Mouse (Mus musculus): ENCODE measurements around the gene Cpsf3. TPM values are rescaled to one million over a fixed set of nuclear protein-coding genes. Genes with fewer than 3 reads are reported as not detected.
A peak's percentile ranks its signal among the peaks of the same experiment; 100 is the strongest.

The Cpsf3 gene
- 70.9 and 77.0 TPM in 2 replicates for polyA plus RNA-seq (2015; fragmentation: Nextera tagmentation; extraction: Ambion mirVana)

DNA sequence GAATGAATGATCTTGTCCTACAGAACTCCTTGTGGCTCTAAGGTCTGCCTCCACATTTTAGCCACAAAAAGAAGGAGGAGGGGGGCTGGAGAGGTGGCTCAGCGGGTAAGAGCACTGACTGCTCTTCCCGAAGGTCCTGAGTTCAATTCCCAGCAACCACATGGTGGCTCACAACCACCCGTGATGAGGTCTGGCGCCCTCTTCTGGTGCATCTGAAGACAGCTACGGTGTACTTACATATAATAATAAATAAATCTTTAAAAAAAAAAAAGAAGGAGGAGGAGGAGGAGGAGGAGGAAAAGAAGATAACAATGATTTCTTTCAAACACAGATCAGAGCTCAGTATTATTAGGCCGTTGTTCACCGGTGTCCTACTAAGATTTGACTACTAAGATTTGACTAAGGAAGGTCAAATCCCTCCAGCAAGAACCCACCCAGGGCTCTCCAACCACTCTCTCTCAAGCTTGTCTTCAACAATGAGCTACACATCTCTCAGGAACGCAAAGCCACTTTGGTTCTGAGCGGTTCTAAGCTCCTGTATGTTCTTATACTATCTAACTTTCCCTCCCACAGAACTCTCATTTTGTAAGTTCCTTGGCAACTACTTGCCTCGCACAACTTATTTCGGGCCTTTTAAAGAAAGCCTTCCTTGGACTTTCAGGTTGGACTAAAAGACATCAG, at the start of gene Cpsf3:
Gene Cpsf3, plus strand, starts transcription at position 631 of the 681 bp plus-strand sequence.
- peak within 1 kb of the TSS; percentile 78 for H3K4me3 ChIP-seq (ENCODE audit: low read length)
- H3K4me2 ChIP-seq (ENCODE audit: low read depth, low read length): peak within 1 kb of the TSS; percentile 91

DNA sequence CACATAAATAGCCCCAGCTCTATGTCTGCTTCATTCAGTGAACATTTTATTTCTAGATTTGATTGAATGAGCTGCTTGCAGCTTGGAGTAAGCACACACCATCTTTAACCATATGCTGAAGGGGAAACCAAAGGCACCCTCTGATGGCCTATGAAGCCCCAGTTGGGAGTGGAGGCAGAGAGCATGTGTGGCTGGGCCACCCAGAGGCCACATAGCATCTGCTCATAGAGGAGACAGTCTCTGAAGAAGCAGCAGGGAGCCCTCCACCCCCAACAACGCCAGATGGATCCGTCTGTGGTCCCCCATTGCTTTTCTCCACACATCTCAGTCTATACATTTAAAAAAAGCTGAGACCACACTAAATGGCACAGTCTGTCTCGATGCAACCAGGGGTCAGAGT, 43.2 kb upstream of the Cpsf3 start:
- Histone ChIP-seq H3K27me3 (ENCODE audit: control insufficient read depth, insufficient read depth, low read length) (no peaks in the 10 kb centered on the region), H3K4me2 (ENCODE audit: low read depth, low read length) (no peak overlapping the region), H3K4me3 (ENCODE audit: low read length) (no peak overlapping the region), H3K4me1 (ENCODE audit: control insufficient read depth, insufficient read depth, low read length) (no peaks in the 10 kb centered on the region), H3K9me3 (replicated peaks; ENCODE audit: control insufficient read depth, low read length) (no peaks in the 10 kb centered on the region), H3K27ac (ENCODE audit: low read length) (no peak overlapping the region), H3K36me3 (ENCODE audit: control insufficient read depth, insufficient read depth) (peaks cover 15% of the 10 kb centered on the region), H3K9ac (ENCODE audit: low read length) (no peak overlapping the region)
- WGBS: 80% methylated on average over 3 of the region's 3 CpGs
- ATAC-seq (replicated peaks; ENCODE audit: extremely low read depth, insufficient read depth, low FRiP score): no peak

More for the DNA sequence above, at the start of gene Cpsf3:
- peak within 1 kb of the TSS; percentile 91 for H3K9ac ChIP-seq (ENCODE audit: low read length)
- H3K27me3 ChIP-seq (ENCODE audit: control insufficient read depth, insufficient read depth, low read length): no peaks in the 10 kb centered on the region
- H3K36me3 ChIP-seq (ENCODE audit: control insufficient read depth, insufficient read depth): no peaks in the 10 kb centered on the region
- WGBS: 51% methylated on average over 11 of the region's 11 CpGs
- H3K27ac ChIP-seq (ENCODE audit: low read length): peak within 1 kb of the TSS; percentile 81
- H3K4me1 ChIP-seq (ENCODE audit: control insufficient read depth, insufficient read depth, low read length): peaks cover 20% of the 10 kb centered on the region
- no peaks in the 10 kb centered on the region for H3K9me3 ChIP-seq (replicated peaks; ENCODE audit: control insufficient read depth, low read length)
- no peak for ATAC-seq (replicated peaks; ENCODE audit: extremely low read depth, insufficient read depth, low FRiP score)

DNA sequence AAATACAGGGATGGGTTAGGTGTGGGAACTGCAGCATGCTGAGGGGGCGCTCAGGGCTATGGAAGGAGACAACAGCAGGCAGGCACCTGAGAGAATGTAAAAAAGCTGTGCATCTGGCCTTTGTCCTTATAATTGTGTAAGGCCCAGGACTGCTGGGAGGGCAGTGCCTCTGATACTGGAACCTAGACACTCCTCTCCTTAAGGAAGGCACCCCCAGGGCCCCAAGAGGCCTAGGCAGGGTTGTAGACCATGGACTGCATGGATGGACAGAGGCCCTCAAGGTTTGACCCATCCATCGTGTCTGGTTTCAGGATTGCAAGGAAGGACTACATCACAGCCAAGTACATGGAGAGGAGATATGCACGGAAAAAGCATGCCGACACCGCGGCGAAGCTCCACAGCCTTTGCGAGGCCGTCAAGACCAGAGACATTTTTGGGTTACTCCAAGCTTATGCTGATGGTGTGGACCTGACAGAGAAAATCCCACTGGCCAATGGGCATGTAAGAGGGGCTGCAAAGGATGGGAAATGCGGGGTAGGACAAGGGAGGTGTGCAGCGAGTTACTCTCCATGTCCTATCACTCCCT, 40.7 kb upstream of the Cpsf3 start:
- Histone ChIP-seq H3K4me3 (ENCODE audit: low read length) (no peak overlapping the region), H3K27me3 (ENCODE audit: control insufficient read depth, insufficient read depth, low read length) (no peaks in the 10 kb centered on the region), H3K9ac (ENCODE audit: low read length) (no peak overlapping the region), H3K9me3 (replicated peaks; ENCODE audit: control insufficient read depth, low read length) (no peaks in the 10 kb centered on the region), H3K27ac (ENCODE audit: low read length) (no peak overlapping the region), H3K4me2 (ENCODE audit: low read depth, low read length) (no peak overlapping the region), H3K36me3 (ENCODE audit: control insufficient read depth, insufficient read depth) (peaks cover 19% of the 10 kb centered on the region), H3K4me1 (ENCODE audit: control insufficient read depth, insufficient read depth, low read length) (no peaks in the 10 kb centered on the region)
- ATAC-seq (replicated peaks; ENCODE audit: extremely low read depth, insufficient read depth, low FRiP score): no peak
- 93% methylated on average over 11 of the region's 11 CpGs for WGBS

DNA sequence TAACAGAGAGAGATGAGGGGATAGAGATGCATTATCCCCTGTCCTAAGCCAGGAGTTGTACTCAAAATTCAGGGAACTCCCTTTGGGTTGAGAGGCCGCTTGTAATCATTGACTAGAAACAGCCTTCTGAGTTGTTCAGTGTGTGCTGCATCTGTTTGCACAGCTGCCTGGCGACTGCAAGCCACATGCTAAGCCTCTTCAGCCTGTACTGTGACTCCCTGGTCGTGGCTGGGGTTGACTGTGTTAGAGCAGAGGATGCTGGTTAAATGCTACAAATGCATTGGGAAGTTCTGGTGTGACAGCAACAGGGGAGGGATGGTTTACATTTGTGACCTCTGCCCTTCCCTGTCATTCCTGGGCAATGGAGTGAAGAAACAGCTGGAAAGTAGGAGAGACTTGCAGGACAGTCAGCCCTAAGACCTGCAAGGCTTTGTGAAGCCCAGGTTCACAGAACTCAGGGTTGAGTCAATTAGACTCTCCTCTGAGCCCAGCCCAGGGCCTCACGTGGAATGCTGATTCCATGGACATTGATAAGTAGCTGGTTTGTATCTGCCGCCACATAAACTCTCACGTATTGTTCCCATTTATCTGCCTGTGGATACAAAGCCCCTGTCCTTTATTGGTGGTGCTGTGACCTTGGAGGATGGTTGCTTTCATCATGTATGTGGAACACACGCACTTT, 37.3 kb upstream of the Cpsf3 start:
- no peak overlapping the region for H3K27ac ChIP-seq (ENCODE audit: low read length)
- WGBS: 61% methylated on average over 7 of the region's 7 CpGs
- H3K4me3 ChIP-seq (ENCODE audit: low read length): no peak overlapping the region
- ATAC-seq (replicated peaks; ENCODE audit: extremely low read depth, insufficient read depth, low FRiP score): no peak
- H3K9ac ChIP-seq (ENCODE audit: low read length): no peak overlapping the region
- H3K27me3 ChIP-seq (ENCODE audit: control insufficient read depth, insufficient read depth, low read length): no peaks in the 10 kb centered on the region
- peaks cover 43% of the 10 kb centered on the region for H3K36me3 ChIP-seq (ENCODE audit: control insufficient read depth, insufficient read depth)
- no peak overlapping the region for H3K4me2 ChIP-seq (ENCODE audit: low read depth, low read length)
- H3K4me1 ChIP-seq (ENCODE audit: control insufficient read depth, insufficient read depth, low read length): no peaks in the 10 kb centered on the region
- H3K9me3 ChIP-seq (replicated peaks; ENCODE audit: control insufficient read depth, low read length): no peaks in the 10 kb centered on the region

DNA sequence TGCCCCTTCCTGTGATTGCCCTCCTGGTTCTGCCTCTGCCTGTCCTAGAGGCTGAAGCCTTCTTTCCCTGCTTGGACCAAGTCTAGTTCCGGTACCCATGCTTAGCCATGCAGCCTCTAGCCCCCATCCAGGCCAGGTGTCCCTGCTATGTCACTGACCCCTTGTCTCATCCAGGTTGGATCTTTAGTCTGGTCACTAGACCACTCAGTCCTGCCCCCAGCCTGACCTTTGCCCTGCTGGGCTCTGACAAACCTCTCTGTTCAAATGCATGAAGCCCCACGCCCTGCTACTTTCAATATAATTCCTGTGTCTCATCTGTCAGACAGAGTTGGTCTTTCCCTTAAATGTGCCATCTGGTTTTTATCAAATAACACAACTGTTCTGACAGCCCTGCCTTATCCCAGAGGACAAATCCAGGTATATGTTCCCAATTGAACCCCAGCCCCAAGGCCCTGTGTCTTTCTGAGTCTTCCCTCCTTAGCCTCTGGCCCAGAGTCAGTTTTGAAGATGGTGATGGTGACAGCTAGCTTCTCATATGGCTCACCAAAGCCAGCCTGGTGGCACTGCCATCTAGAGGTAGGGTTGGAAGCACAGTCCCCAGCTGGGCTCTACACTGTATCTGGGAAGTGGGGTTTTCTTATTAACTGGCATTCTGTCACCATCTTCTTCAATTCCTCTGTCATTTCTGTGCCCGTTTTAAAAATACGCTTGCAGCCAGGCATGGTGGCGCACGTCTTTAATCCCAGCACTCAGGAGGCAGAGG, 24.5 kb upstream of the Cpsf3 start:
- ATAC-seq (replicated peaks; ENCODE audit: extremely low read depth, insufficient read depth, low FRiP score): no peak
- no peak overlapping the region for H3K9ac ChIP-seq (ENCODE audit: low read length)
- H3K9me3 ChIP-seq (replicated peaks; ENCODE audit: control insufficient read depth, low read length): no peaks in the 10 kb centered on the region
- no peak overlapping the region for H3K4me3 ChIP-seq (ENCODE audit: low read length)
- peaks cover 3% of the 10 kb centered on the region for H3K4me1 ChIP-seq (ENCODE audit: control insufficient read depth, insufficient read depth, low read length)
- 82% methylated on average over 6 of the region's 6 CpGs for WGBS
- no peak overlapping the region for H3K4me2 ChIP-seq (ENCODE audit: low read depth, low read length)
- no peak overlapping the region for H3K27ac ChIP-seq (ENCODE audit: low read length)
- no peaks in the 10 kb centered on the region for H3K27me3 ChIP-seq (ENCODE audit: control insufficient read depth, insufficient read depth, low read length)
- peaks cover 26% of the 10 kb centered on the region for H3K36me3 ChIP-seq (ENCODE audit: control insufficient read depth, insufficient read depth)

DNA sequence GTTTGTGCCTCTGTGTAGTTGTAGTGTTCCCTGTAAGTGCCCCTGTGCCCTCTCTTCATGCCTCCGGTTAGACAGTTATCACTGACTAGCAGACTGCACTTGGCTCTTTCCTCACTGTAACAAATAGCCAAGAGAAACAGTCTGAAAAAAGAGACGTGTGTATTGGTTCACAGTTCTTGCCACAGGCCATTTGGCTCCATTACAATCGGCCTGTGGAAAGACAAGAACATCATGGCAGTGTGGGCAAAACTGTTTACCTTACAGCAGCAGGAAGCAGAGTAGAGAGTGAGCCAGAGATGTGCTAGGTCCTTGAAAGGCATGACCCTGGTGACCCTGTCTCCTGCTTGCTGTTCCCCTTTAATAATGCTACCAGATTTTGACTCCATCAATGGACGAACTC, 23.7 kb upstream of the Cpsf3 start:
- Histone ChIP-seq H3K36me3 (ENCODE audit: control insufficient read depth, insufficient read depth) (peaks cover 26% of the 10 kb centered on the region), H3K27me3 (ENCODE audit: control insufficient read depth, insufficient read depth, low read length) (no peaks in the 10 kb centered on the region), H3K4me3 (ENCODE audit: low read length) (no peak overlapping the region), H3K9ac (ENCODE audit: low read length) (no peak overlapping the region), H3K4me1 (ENCODE audit: control insufficient read depth, insufficient read depth, low read length) (peaks cover 3% of the 10 kb centered on the region), H3K9me3 (replicated peaks; ENCODE audit: control insufficient read depth, low read length) (no peaks in the 10 kb centered on the region), H3K4me2 (ENCODE audit: low read depth, low read length) (no peak overlapping the region), H3K27ac (ENCODE audit: low read length) (no peak overlapping the region)
- 71% methylated on average over 4 of the region's 4 CpGs for WGBS
- ATAC-seq (replicated peaks; ENCODE audit: extremely low read depth, insufficient read depth, low FRiP score): no peak

DNA sequence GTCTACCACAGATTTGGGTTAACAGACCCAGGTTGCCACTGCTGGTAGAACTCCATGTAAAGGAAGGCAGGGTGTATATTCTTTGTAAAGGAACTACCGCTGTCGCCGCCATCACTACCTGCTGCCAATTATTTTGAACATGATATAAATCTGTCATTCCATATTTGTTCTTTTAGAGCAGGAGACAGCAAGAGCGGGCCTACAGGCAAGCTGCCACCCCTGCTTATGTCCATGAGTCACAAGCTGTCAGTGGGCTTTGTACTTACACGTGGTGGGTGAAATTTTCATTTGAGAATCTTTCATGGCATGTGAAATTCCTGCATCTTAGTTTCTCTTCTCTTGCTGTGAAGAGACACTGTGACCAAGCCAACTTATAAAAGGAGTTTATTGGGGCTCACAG, 21.9 kb upstream of the Cpsf3 start:
- Histone ChIP-seq H3K27ac (ENCODE audit: low read length) (no peak overlapping the region), H3K27me3 (ENCODE audit: control insufficient read depth, insufficient read depth, low read length) (no peaks in the 10 kb centered on the region)

DNA sequence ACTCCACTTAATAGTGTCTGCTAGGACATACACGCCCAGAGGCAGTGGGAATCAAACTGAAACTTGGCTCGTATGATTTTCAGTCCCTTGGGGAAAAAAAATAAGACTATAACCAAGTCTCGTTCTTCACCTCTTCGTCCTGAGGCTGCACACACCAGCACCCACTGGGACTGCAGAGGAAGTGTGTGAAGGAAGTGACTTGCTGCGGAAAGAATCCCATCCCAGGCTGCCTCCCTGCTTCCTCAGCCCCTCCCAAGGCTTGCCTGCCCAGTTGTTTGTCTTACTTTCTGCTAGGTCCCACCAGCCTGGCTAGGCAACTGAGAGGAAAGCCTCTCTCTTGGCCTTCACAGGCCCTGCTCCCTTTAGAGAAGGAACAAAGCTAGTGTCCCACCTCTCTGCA, 20.9 kb upstream of the Cpsf3 start:
- peak overlapping the region; percentile 9; the same call in 1 of the 2 replicates for H3K9ac ChIP-seq (ENCODE audit: low read length)
- no peak overlapping the region for H3K4me3 ChIP-seq (ENCODE audit: low read length)
- H3K27me3 ChIP-seq (ENCODE audit: control insufficient read depth, insufficient read depth, low read length): no peaks in the 10 kb centered on the region
- peaks cover 3% of the 10 kb centered on the region for H3K4me1 ChIP-seq (ENCODE audit: control insufficient read depth, insufficient read depth, low read length)
- no peak overlapping the region for H3K4me2 ChIP-seq (ENCODE audit: low read depth, low read length)
- peaks cover 24% of the 10 kb centered on the region for H3K36me3 ChIP-seq (ENCODE audit: control insufficient read depth, insufficient read depth)
- 55% methylated on average over 5 of the region's 5 CpGs for WGBS
- peak overlapping the region; percentile 84 for H3K27ac ChIP-seq (ENCODE audit: low read length)
- ATAC-seq (replicated peaks; ENCODE audit: extremely low read depth, insufficient read depth, low FRiP score): peak; percentile 78
- no peaks in the 10 kb centered on the region for H3K9me3 ChIP-seq (replicated peaks; ENCODE audit: control insufficient read depth, low read length)

More for the DNA sequence above, 21.9 kb upstream of the Cpsf3 start:
- Histone ChIP-seq H3K4me3 (ENCODE audit: low read length) (no peak overlapping the region), H3K4me1 (ENCODE audit: control insufficient read depth, insufficient read depth, low read length) (peaks cover 3% of the 10 kb centered on the region), H3K9ac (ENCODE audit: low read length) (no peak overlapping the region), H3K4me2 (ENCODE audit: low read depth, low read length) (no peak overlapping the region), H3K36me3 (ENCODE audit: control insufficient read depth, insufficient read depth) (peaks cover 26% of the 10 kb centered on the region), H3K9me3 (replicated peaks; ENCODE audit: control insufficient read depth, low read length) (no peaks in the 10 kb centered on the region)
- no peak for ATAC-seq (replicated peaks; ENCODE audit: extremely low read depth, insufficient read depth, low FRiP score)
- 90% methylated on average over 5 of the region's 5 CpGs for WGBS
